ENCODE assay signal across 11 mouse cellular contexts in the genomic region with DNA sequence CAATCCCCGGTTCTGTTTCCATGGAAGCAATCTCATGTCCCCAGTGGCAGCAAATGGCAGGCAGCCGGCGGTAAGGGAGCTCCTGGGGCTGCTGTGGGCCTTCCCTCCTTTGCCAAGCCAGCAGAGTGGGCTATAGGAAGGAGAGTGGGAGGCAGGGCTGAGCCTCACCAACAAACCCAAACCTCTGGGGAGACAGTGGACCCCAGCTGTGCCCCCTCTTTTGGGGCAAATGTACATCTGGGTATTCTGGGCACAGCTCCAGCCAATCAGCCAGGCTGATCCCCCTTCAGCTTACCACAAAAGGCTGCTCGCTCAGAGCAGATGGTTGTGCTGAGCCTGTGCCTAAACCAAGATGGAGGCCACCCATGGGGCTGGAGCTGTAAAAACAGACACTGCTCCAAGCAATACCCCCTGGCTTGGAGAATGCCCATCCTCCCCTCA.
DNase-seq lines count a peak whose midpoint lies in the region; ATAC-seq lines count a peak whose summit lies in the region.
"Had no signal": no experiment of that assay in that cellular context is flagged by ENCODE, and none has a peak within 500 bp of the region (broad histone marks: within the 10 kb centered on the region; RNA-seq: fewer than 3 reads in every experiment).

No protein-coding gene starts in this region.

- H3K36me3 ChIP-seq in embryonic facial prominence, embryonic 14.5 days (ENCODE audit: control insufficient read depth, insufficient read depth, low read length) = no peaks in the 10 kb centered on the region
- no peaks in the 10 kb centered on the region for H3K36me3 ChIP-seq in hindbrain, embryonic 11.5 days (ENCODE audit: control insufficient read depth, insufficient read depth, low read length)
- no peaks in the 10 kb centered on the region for H3K36me3 ChIP-seq in midbrain, embryonic 13.5 days
- H3K36me3 ChIP-seq: heart, embryonic 13.5 days; lung, embryonic 15.5 days had no signal

- peaks cover 32% of the 10 kb centered on the region for H3K4me1 ChIP-seq in embryonic facial prominence, embryonic 14.5 days (ENCODE audit: control insufficient read depth, insufficient read depth, low read length)
- peaks cover 7% of the 10 kb centered on the region for H3K4me1 ChIP-seq in hindbrain, embryonic 11.5 days (replicated peaks; ENCODE audit: control insufficient read depth, insufficient read depth, low read length)
- peaks cover 26% of the 10 kb centered on the region for H3K4me1 ChIP-seq in midbrain, embryonic 13.5 days (replicated peaks)

- H3K9ac ChIP-seq in embryonic facial prominence, embryonic 14.5 days (ENCODE audit: low read depth, low read length) = no peak overlapping the region
- no peak overlapping the region for H3K9ac ChIP-seq in hindbrain, embryonic 11.5 days (ENCODE audit: low read depth, low read length)
- H3K9ac ChIP-seq in midbrain, embryonic 13.5 days (replicated peaks) = no peak overlapping the region
- H3K9ac ChIP-seq: heart, embryonic 13.5 days; lung, embryonic 15.5 days had no signal

- DNase-seq in frontal cortex, postnatal 14 days (ENCODE audit: low spot score in 2 of 2) = peak; percentile 4 to 5
- no peak for DNase-seq in frontal cortex, postnatal 25 days (ENCODE audit: low spot score in 2 of 2)
- peak; percentile 86 for DNase-seq in embryonic facial prominence, embryonic 14.5 days (ENCODE audit: low spot score)
- DNase-seq in hindbrain, embryonic 11.5 days (ENCODE audit: low spot score) = peak; percentile 43
- DNase-seq in kidney, adult 18-20 months = no peak
- DNase-seq in cerebellum, adult 9-10 months = no peak
- no peak for DNase-seq in ovary, postnatal 36 days (ENCODE audit: low spot score)

- 0 out of 2 replicates have a peak overlapping the region, but pooled peaks have one; percentile 12 for H3K4me2 ChIP-seq in embryonic facial prominence, embryonic 14.5 days (ENCODE audit: low read depth, low read length)
- no peak overlapping the region for H3K4me2 ChIP-seq in hindbrain, embryonic 11.5 days (replicated peaks; ENCODE audit: low read depth, low read length)
- no peak overlapping the region for H3K4me2 ChIP-seq in midbrain, embryonic 13.5 days (replicated peaks)
- H3K4me2 ChIP-seq: heart, embryonic 13.5 days; lung, embryonic 15.5 days had no signal

- H3K27me3 ChIP-seq in embryonic facial prominence, embryonic 14.5 days (replicated peaks; ENCODE audit: control insufficient read depth, insufficient read depth, low read length) = no peaks in the 10 kb centered on the region
- H3K27me3 ChIP-seq in hindbrain, embryonic 11.5 days (ENCODE audit: control insufficient read depth, insufficient read depth, low read length) = 0 out of 2 replicates have a peak, but pooled peaks cover 2% of the 10 kb centered on the region
- H3K27me3 ChIP-seq in midbrain, embryonic 13.5 days = no peaks in the 10 kb centered on the region
- H3K27me3 ChIP-seq: CH12.LX; heart, embryonic 13.5 days; lung, embryonic 15.5 days had no signal

- H3K9me3 ChIP-seq in embryonic facial prominence, embryonic 14.5 days (ENCODE audit: control insufficient read depth, low read length) = peaks cover 16% of the 10 kb centered on the region
- peaks cover 3% of the 10 kb centered on the region; the same call in 1 of the 2 replicates for H3K9me3 ChIP-seq in hindbrain, embryonic 11.5 days (ENCODE audit: control insufficient read depth, low read length)
- H3K9me3 ChIP-seq in midbrain, embryonic 13.5 days = peaks cover 14% of the 10 kb centered on the region; the same call in 1 of the 2 replicates
- H3K9me3 ChIP-seq: lung, embryonic 15.5 days had no signal

- no peak overlapping the region for H3K4me3 ChIP-seq in embryonic facial prominence, embryonic 14.5 days (ENCODE audit: low read depth, low read length)
- no peak overlapping the region for H3K4me3 ChIP-seq in hindbrain, embryonic 11.5 days (ENCODE audit: low read depth, low read length)
- H3K4me3 ChIP-seq in midbrain, embryonic 13.5 days (replicated peaks) = no peak overlapping the region
- H3K4me3 ChIP-seq: heart, embryonic 13.5 days; lung, embryonic 15.5 days had no signal

- WGBS in embryonic facial prominence, embryonic 14.5 days = 17% methylated on average over 4 of the region's 4 CpGs
- 33% methylated on average over 4 of the region's 4 CpGs for WGBS in hindbrain, embryonic 11.5 days
- WGBS in midbrain, embryonic 13.5 days = 16% methylated on average over 4 of the region's 4 CpGs

- peak; percentile 87 for ATAC-seq in embryonic facial prominence, embryonic 14.5 days (ENCODE audit: low read depth)
- ATAC-seq in hindbrain, embryonic 11.5 days (ENCODE audit: low FRiP score) = peak; percentile 89
- peak; percentile 93 for ATAC-seq in midbrain, embryonic 13.5 days

- H3K27ac ChIP-seq in embryonic facial prominence, embryonic 14.5 days (replicated peaks; ENCODE audit: low read depth, low read length) = peak overlapping the region; percentile 48
- H3K27ac ChIP-seq in hindbrain, embryonic 11.5 days (ENCODE audit: low read depth, low read length) = peak overlapping the region; percentile 61
- peak overlapping the region; percentile 78 for H3K27ac ChIP-seq in midbrain, embryonic 13.5 days
- H3K27ac ChIP-seq: heart, embryonic 13.5 days; lung, embryonic 15.5 days had no signal

Comparison
In these comparisons a context has a peak if more than half of its experiments do, and no peak if none do; other contexts are left out.
1. DNase-seq: peak in frontal cortex, postnatal 14 days (2 of 2), embryonic facial prominence, embryonic 14.5 days (single experiment) and hindbrain, embryonic 11.5 days (single experiment); none in frontal cortex, postnatal 25 days (0 of 2), kidney, adult 18-20 months (single experiment), cerebellum, adult 9-10 months (single experiment) and ovary, postnatal 36 days (single experiment).
2. Peak in every context shown above with its lines, with median percentiles within 50 percentile points of each other: ATAC-seq and H3K27ac ChIP-seq.